In the genomic region with DNA sequence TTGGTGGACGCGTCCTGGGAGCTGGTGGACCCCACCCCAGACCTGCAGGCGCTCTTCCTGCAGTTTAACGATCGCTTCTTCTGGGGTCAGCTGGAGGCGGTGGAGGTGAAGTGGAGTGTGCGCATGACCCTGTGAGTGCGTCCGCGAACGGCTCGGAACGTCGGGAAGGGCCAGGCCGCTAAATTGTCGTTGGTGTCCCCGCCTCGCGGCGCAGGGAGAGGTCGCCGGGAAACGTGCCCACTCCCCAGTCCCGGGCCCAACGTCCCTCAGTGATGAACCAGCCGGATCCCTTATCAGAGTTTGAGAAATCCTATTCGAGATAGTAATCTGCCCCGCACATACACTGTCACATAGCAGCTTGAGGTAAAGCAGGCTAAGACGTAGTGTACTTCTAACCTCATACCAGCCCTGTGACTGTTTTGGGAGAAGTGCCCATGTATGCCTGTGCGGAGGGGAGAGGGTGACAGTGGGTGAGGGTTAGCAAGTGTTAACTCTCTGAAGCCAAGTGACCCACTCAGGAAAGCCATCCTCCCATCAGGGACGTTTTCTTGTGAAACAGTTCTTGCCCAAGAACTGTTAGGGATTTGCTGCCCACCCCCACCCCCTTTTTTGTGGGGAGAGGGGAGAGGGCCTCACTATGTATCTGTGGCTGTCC, we compare ENCODE assay signal across 7 mouse cellular contexts. TPM values are rescaled to one million over a fixed set of nuclear protein-coding genes. Genes with fewer than 3 reads are reported as not detected.
A peak's percentile ranks its signal among the peaks of the same experiment; 100 is the strongest.
DNase-seq lines count a peak whose midpoint lies in the region; ATAC-seq and TF ChIP-seq lines count a peak whose summit lies in the region.

No protein-coding gene starts in this region.

- H3K27ac ChIP-seq in lung, postnatal 0 days (ENCODE audit: low read length), result peak overlapping the region; percentile 88
- peak overlapping the region; percentile 74; the same call in 1 of the 2 replicates for H3K27ac ChIP-seq in embryonic facial prominence, embryonic 12.5 days
- H3K27ac ChIP-seq in hindbrain, postnatal 0 days, result peak overlapping the region; percentile 90

- 3% methylated on average over 31 of the region's 31 CpGs for WGBS in lung, postnatal 0 days
- 8% methylated on average over 31 of the region's 31 CpGs for WGBS in embryonic facial prominence, embryonic 12.5 days
- WGBS in hindbrain, postnatal 0 days, result 6% methylated on average over 30 of the region's 31 CpGs

- peaks cover 45% of the 10 kb centered on the region for H3K79me2 ChIP-seq in myocyte (ENCODE audit: control insufficient read depth, insufficient read depth)

- no peaks in the 10 kb centered on the region for H3K9me3 ChIP-seq in lung, postnatal 0 days (ENCODE audit: low read length)
- no peaks in the 10 kb centered on the region for H3K9me3 ChIP-seq in embryonic facial prominence, embryonic 12.5 days
- H3K9me3 ChIP-seq in hindbrain, postnatal 0 days (ENCODE audit: low read length), result no peaks in the 10 kb centered on the region

- ATAC-seq in lung, postnatal 0 days, result peak; percentile 1; the same call in 1 of the 2 replicates
- ATAC-seq in embryonic facial prominence, embryonic 12.5 days (ENCODE audit: insufficient number of reproducible peaks, insufficient read depth, low FRiP score, low TSS enrichment), result no peak; the same call in 1 of the 2 replicates
- ATAC-seq in hindbrain, postnatal 0 days, result peak; percentile 18
- no peak for ATAC-seq in erythroid progenitor cell, adult 5-6 weeks (replicated peaks; ENCODE audit: low FRiP score, poor library complexity, severe bottlenecking)

- peak overlapping the region; percentile 78 for H3K9ac ChIP-seq in lung, postnatal 0 days (replicated peaks; ENCODE audit: low read depth)
- H3K9ac ChIP-seq in embryonic facial prominence, embryonic 12.5 days, result peak overlapping the region; percentile 90
- H3K9ac ChIP-seq in hindbrain, postnatal 0 days (replicated peaks; ENCODE audit: low read length), result peak overlapping the region; percentile 76

- H3K4me2 ChIP-seq in lung, postnatal 0 days (replicated peaks; ENCODE audit: low read depth, low read length), result peak overlapping the region; percentile 99
- H3K4me2 ChIP-seq in embryonic facial prominence, embryonic 12.5 days (replicated peaks), result peak overlapping the region; percentile 97
- H3K4me2 ChIP-seq in hindbrain, postnatal 0 days (ENCODE audit: low read depth, low read length), result peak overlapping the region; percentile 98
- peak overlapping the region; percentile 92 for H3K4me2 ChIP-seq in myocyte (ENCODE audit: low read depth)

- peak overlapping the region; percentile 86 for H3K4me3 ChIP-seq in lung, postnatal 0 days (ENCODE audit: low read depth, low read length)
- H3K4me3 ChIP-seq in embryonic facial prominence, embryonic 12.5 days, result peak overlapping the region; percentile 87
- H3K4me3 ChIP-seq in hindbrain, postnatal 0 days (ENCODE audit: low read length), result peak overlapping the region; percentile 88
- peak overlapping the region; percentile 80 for H3K4me3 ChIP-seq in myocyte

- H3K27me3 ChIP-seq in lung, postnatal 0 days (replicated peaks; ENCODE audit: insufficient read depth, low read length), result no peaks in the 10 kb centered on the region
- no peaks in the 10 kb centered on the region for H3K27me3 ChIP-seq in embryonic facial prominence, embryonic 12.5 days
- no peaks in the 10 kb centered on the region for H3K27me3 ChIP-seq in hindbrain, postnatal 0 days (ENCODE audit: insufficient read depth, low read length)
- no peaks in the 10 kb centered on the region for H3K27me3 ChIP-seq in myocyte (ENCODE audit: control insufficient read depth, insufficient read depth, insufficient read length)

- DNase-seq in lung, postnatal 0 days (ENCODE audit: low spot score), result peak; percentile 28
- no peak for DNase-seq in lung, postnatal 36 days
- DNase-seq in hindbrain, postnatal 0 days (ENCODE audit: low spot score), result no peak
- DNase-seq in embryo, embryonic 10.5 days (ENCODE audit: low spot score), result no peak

- TF ChIP-seq CTCF in lung, postnatal 0 days (IDR thresholded peaks at IDR 0.05), result no peak
- no peak for TF ChIP-seq CTCF in hindbrain, postnatal 0 days (IDR thresholded peaks at IDR 0.05; ENCODE audit: low read depth)

- H3K36me3 ChIP-seq in lung, postnatal 0 days (ENCODE audit: insufficient read depth, low read length), result peaks cover 21% of the 10 kb centered on the region; the same call in 1 of the 2 replicates
- peaks cover 56% of the 10 kb centered on the region for H3K36me3 ChIP-seq in embryonic facial prominence, embryonic 12.5 days
- H3K36me3 ChIP-seq in hindbrain, postnatal 0 days (ENCODE audit: insufficient read depth, low read length), result peaks cover 38% of the 10 kb centered on the region
- peaks cover 29% of the 10 kb centered on the region for H3K36me3 ChIP-seq in myocyte (ENCODE audit: control insufficient read depth, insufficient read depth)

- peak overlapping the region; percentile 88 for H3ac ChIP-seq in myocyte (ENCODE audit: control insufficient read depth, insufficient read length)

- peaks cover 5% of the 10 kb centered on the region; the same call in 1 of the 2 replicates for H3K4me1 ChIP-seq in lung, postnatal 0 days (ENCODE audit: insufficient read depth, low read depth, low read length)
- H3K4me1 ChIP-seq in embryonic facial prominence, embryonic 12.5 days, result peaks cover 21% of the 10 kb centered on the region
- H3K4me1 ChIP-seq in hindbrain, postnatal 0 days (ENCODE audit: insufficient read depth, low read length), result peaks cover 13% of the 10 kb centered on the region

- TF ChIP-seq EP300 in lung, postnatal 0 days (IDR thresholded peaks at IDR 0.05), result no peak

- TF ChIP-seq POLR2A in myocyte (IDR thresholded peaks at IDR 0.05; ENCODE audit: insufficient read length, low read depth), result no peak

TF ChIP-seq in myocyte, 11 proteins besides CTCF, POLR2A, EP300 and RAD21 (continues in another document):
- TF ChIP-seq USF1 (IDR thresholded peaks at IDR 0.05; ENCODE audit: low read depth) (no peak), MYOD1 (IDR thresholded peaks at IDR 0.05; ENCODE audit: control insufficient read depth in 1 of 3, insufficient read length in 2 of 3, low read depth in 2 of 3) (no peak), POLR2AphosphoS2 (IDR thresholded peaks at IDR 0.05; ENCODE audit: insufficient read length, low read depth) (peak; percentile 17), REST (IDR thresholded peaks at IDR 0.05; ENCODE audit: insufficient read depth, insufficient read length) (no peak), MYOG (IDR thresholded peaks at IDR 0.05; ENCODE audit: control insufficient read depth in 1 of 3, insufficient read depth in 1 of 3, insufficient read length in 2 of 3, low read depth in 2 of 3) (no peak), SRF (IDR thresholded peaks at IDR 0.05; ENCODE audit: control insufficient read depth, insufficient read length, low read depth) (no peak)

RNA-seq across cellular contexts. Expression of a gene that starts 0.7 kb away (rescaled TPM):
- 6.9 TPM in 2 replicates for polyA plus RNA-seq in lung, postnatal 0 days (2015; fragmentation: Nextera tagmentation; extraction: Ambion mirVana)
- polyA plus RNA-seq in embryonic facial prominence, embryonic 12.5 days (2016; fragmentation: Nextera tagmentation; extraction: Ambion mirVana), result 12.7 and 13.3 TPM in 2 replicates
- total RNA-seq in hindbrain, postnatal 0 days (2014; rRNA removed), result 10.6 and 11.6 TPM in 2 replicates
- polyA plus RNA-seq in hindbrain, postnatal 0 days (2015; fragmentation: Nextera tagmentation; extraction: Ambion mirVana), result 5.8 and 6.0 TPM in 2 replicates
- polyA plus RNA-seq in myocyte (2012; fragmentation: generic; extraction: Trizol), result 13.3 TPM
- 15.9 and 17.7 TPM in 2 replicates for total RNA-seq in erythroid progenitor cell, adult 5-6 weeks (2015; ENCODE audit: low replicate concordance)
- total RNA-seq in erythroid progenitor cell, adult 5-6 weeks (2017; ENCODE audit: low replicate concordance), result 16.6 and 20.2 TPM in 2 replicates

RNA-seq across cellular contexts. Expression of a gene that starts 0.9 kb away (rescaled TPM):
- 7.0 and 7.7 TPM in 2 replicates for polyA plus RNA-seq in lung, postnatal 0 days (2015; fragmentation: Nextera tagmentation; extraction: Ambion mirVana)
- 14.6 TPM in 2 replicates for polyA plus RNA-seq in embryonic facial prominence, embryonic 12.5 days (2016; fragmentation: Nextera tagmentation; extraction: Ambion mirVana)
- 28.3 and 36.8 TPM in 2 replicates for total RNA-seq in hindbrain, postnatal 0 days (2014; rRNA removed)
- polyA plus RNA-seq in hindbrain, postnatal 0 days (2015; fragmentation: Nextera tagmentation; extraction: Ambion mirVana), result 10.8 and 10.9 TPM in 2 replicates
- 8.8 TPM for polyA plus RNA-seq in myocyte (2012; fragmentation: generic; extraction: Trizol)
- total RNA-seq in erythroid progenitor cell, adult 5-6 weeks (2015; ENCODE audit: low replicate concordance), result 1.8 and 7.1 TPM in 2 replicates
- 7.9 and 11.4 TPM in 2 replicates for total RNA-seq in erythroid progenitor cell, adult 5-6 weeks (2017; ENCODE audit: low replicate concordance)

RNA-seq across cellular contexts. Expression of a gene that starts 35.5 kb away (rescaled TPM):
- 18.0 and 18.2 TPM in 2 replicates for polyA plus RNA-seq in lung, postnatal 0 days (2015; fragmentation: Nextera tagmentation; extraction: Ambion mirVana)
- 53.5 and 59.4 TPM in 2 replicates for polyA plus RNA-seq in embryonic facial prominence, embryonic 12.5 days (2016; fragmentation: Nextera tagmentation; extraction: Ambion mirVana)
- total RNA-seq in hindbrain, postnatal 0 days (2014; rRNA removed), result 22.8 and 26.6 TPM in 2 replicates
- 21.4 and 21.8 TPM in 2 replicates for polyA plus RNA-seq in hindbrain, postnatal 0 days (2015; fragmentation: Nextera tagmentation; extraction: Ambion mirVana)
- polyA plus RNA-seq in myocyte (2012; fragmentation: generic; extraction: Trizol), result 27.1 TPM
- total RNA-seq in erythroid progenitor cell, adult 5-6 weeks (2015; ENCODE audit: low replicate concordance), result 4.0 and 5.4 TPM in 2 replicates
- 5.7 and 7.4 TPM in 2 replicates for total RNA-seq in erythroid progenitor cell, adult 5-6 weeks (2017; ENCODE audit: low replicate concordance)

RNA-seq across cellular contexts. Expression of a gene that starts 35.5 kb away (rescaled TPM):
- polyA plus RNA-seq in lung, postnatal 0 days (2015; fragmentation: Nextera tagmentation; extraction: Ambion mirVana), result 67.8 and 71.5 TPM in 2 replicates
- 110 and 111 TPM in 2 replicates for polyA plus RNA-seq in embryonic facial prominence, embryonic 12.5 days (2016; fragmentation: Nextera tagmentation; extraction: Ambion mirVana)
- total RNA-seq in hindbrain, postnatal 0 days (2014; rRNA removed), result 40.0 and 47.2 TPM in 2 replicates
- 53.5 and 55.8 TPM in 2 replicates for polyA plus RNA-seq in hindbrain, postnatal 0 days (2015; fragmentation: Nextera tagmentation; extraction: Ambion mirVana)
- 95.4 TPM for polyA plus RNA-seq in myocyte (2012; fragmentation: generic; extraction: Trizol)
- 35.2 and 40.4 TPM in 2 replicates for total RNA-seq in erythroid progenitor cell, adult 5-6 weeks (2015; ENCODE audit: low replicate concordance)
- total RNA-seq in erythroid progenitor cell, adult 5-6 weeks (2017; ENCODE audit: low replicate concordance), result 22.5 and 31.8 TPM in 2 replicates

RNA-seq across cellular contexts. Expression of a gene that starts 50.7 kb away (rescaled TPM):
- 7.7 and 8.8 TPM in 2 replicates for polyA plus RNA-seq in lung, postnatal 0 days (2015; fragmentation: Nextera tagmentation; extraction: Ambion mirVana)
- 15.5 and 15.6 TPM in 2 replicates for polyA plus RNA-seq in embryonic facial prominence, embryonic 12.5 days (2016; fragmentation: Nextera tagmentation; extraction: Ambion mirVana)
- total RNA-seq in hindbrain, postnatal 0 days (2014; rRNA removed), result 41.6 and 45.1 TPM in 2 replicates
- polyA plus RNA-seq in hindbrain, postnatal 0 days (2015; fragmentation: Nextera tagmentation; extraction: Ambion mirVana), result 13.5 and 14.1 TPM in 2 replicates
- polyA plus RNA-seq in myocyte (2012; fragmentation: generic; extraction: Trizol), result 35.8 TPM
- total RNA-seq in erythroid progenitor cell, adult 5-6 weeks (2015; ENCODE audit: low replicate concordance), result 2.5 and 5.4 TPM in 2 replicates
- 2.2 and 2.9 TPM in 2 replicates for total RNA-seq in erythroid progenitor cell, adult 5-6 weeks (2017; ENCODE audit: low replicate concordance)

Comparison
In these comparisons a context has a peak if more than half of its experiments do, and no peak if none do; other contexts are left out.
1. ATAC-seq: peak in lung, postnatal 0 days (single experiment) and hindbrain, postnatal 0 days (single experiment); none in embryonic facial prominence, embryonic 12.5 days (single experiment) and erythroid progenitor cell, adult 5-6 weeks (single experiment).
2. Peak in every context shown above with its lines, with median percentiles within 50 percentile points of each other: H3K27ac ChIP-seq, H3K4me2 ChIP-seq, H3K4me3 ChIP-seq and H3K9ac ChIP-seq.